Mouse (Mus musculus) CD4-positive helper T cell, adult 2 months (primary cell): Measurements from ENCODE around the gene Pitx1.

Experiments used
- DNase-seq: peaks from one replicate; pipeline ENCODE4 v3.0.0-alpha.2; 2012; ENCODE audit warnings: low read depth, missing footprints, low spot score

Pitx1 gene

GRCm38 (mm10) chr13:55830833-55831721 is 4.9 kb downstream of the Pitx1 start:
- DNase-seq, result no peak

GRCm38 (mm10) chr13:55830081-55830832 is 5.7 kb downstream of the Pitx1 start:
- no peak for DNase-seq

GRCm38 (mm10) chr13:55829018-55829655 is 6.9 kb downstream of the Pitx1 start:
- DNase-seq, result no peak

GRCm38 (mm10) chr13:55828141-55829017 is 7.6 kb downstream of the Pitx1 start:
- no peak for DNase-seq

- no peak for DNase-seq
Observed at GRCm38 (mm10) chr13:55827679-55828140, 8.3 kb downstream of the Pitx1 start.

- no peak for DNase-seq
Observed at GRCm38 (mm10) chr13:55826796-55827678, 9.0 kb downstream of the Pitx1 start.

GRCm38 (mm10) chr13:55826008-55826671 is 9.9 kb downstream of the Pitx1 start:
- DNase-seq, result no peak

- no peak for DNase-seq
Observed at GRCm38 (mm10) chr13:55825245-55825681, 10.7 kb downstream of the Pitx1 start.

- no peak for DNase-seq
Observed at GRCm38 (mm10) chr13:55824151-55824945, 11.6 kb downstream of the Pitx1 start.

- no peak for DNase-seq
Observed at GRCm38 (mm10) chr13:55822499-55822898, 13.5 kb downstream of the Pitx1 start.

- DNase-seq, result no peak
Observed at GRCm38 (mm10) chr13:55814834-55815233, 21.2 kb downstream of the Pitx1 start.

- DNase-seq, result no peak
Observed at GRCm38 (mm10) chr13:55813490-55814016, 22.4 kb downstream of the Pitx1 start.

- DNase-seq, result no peak
Observed at GRCm38 (mm10) chr13:55810947-55811346, 25.0 kb downstream of the Pitx1 start.

- no peak for DNase-seq
Observed at GRCm38 (mm10) chr13:55809707-55810106, 26.3 kb downstream of the Pitx1 start.

GRCm38 (mm10) chr13:55809041-55809623 is 26.9 kb downstream of the Pitx1 start:
- DNase-seq, result no peak

GRCm38 (mm10) chr13:55803973-55804372 is 32.0 kb downstream of the Pitx1 start:
- no peak for DNase-seq

- no peak for DNase-seq
Observed at GRCm38 (mm10) chr13:55801246-55801645, 34.7 kb downstream of the Pitx1 start.

GRCm38 (mm10) chr13:55786120-55786519 is 49.9 kb downstream of the Pitx1 start:
- no peak for DNase-seq
